Mouse (Mus musculus): Measurements from ENCODE around the gene Syvn1. TPM values are rescaled to one million over a fixed set of nuclear protein-coding genes. Genes with fewer than 3 reads are reported as not detected.

Syvn1 gene
- total and polyA plus RNA-seq, 3 experiments, result 21.3 to 24.2 (median 23.1) TPM

- 8% methylated on average over 20 of the region's 20 CpGs for WGBS
- intact Hi-C loops (cut with DNase I), result loop anchor here (2.0 to 10.0 kb wide), 2 partner anchors 79 to 81 kb away; partner anchors contain the start of genes Pola2 and Snx15
- Histone ChIP-seq H3K4me1 (ENCODE audit: control insufficient read depth, insufficient read depth, low read length) (peaks cover 5% of the 10 kb centered on the region), H3K9ac (ENCODE audit: low read depth, low read length) (peak overlapping the region; percentile 80), H3K27me3 (ENCODE audit: control insufficient read depth, insufficient read depth, low read length) (no peaks in the 10 kb centered on the region), H3K27ac (peak overlapping the region; percentile 99), H3K36me3 (ENCODE audit: control insufficient read depth, insufficient read depth, low read length) (no peaks in the 10 kb centered on the region), H3K79me2 (replicated peaks; ENCODE audit: control insufficient read depth, insufficient read depth, low read length) (peaks cover 3% of the 10 kb centered on the region; the same call in 1 of the 2 replicates), H3K4me3 (peak overlapping the region; percentile 82)
- TF ChIP-seq CTCF (IDR thresholded peaks at IDR 0.05), result peak; percentile 35
- TF ChIP-seq EP300 (IDR thresholded peaks at IDR 0.05; ENCODE audit: insufficient read depth, low read depth, low read length), result no peak; the same call in 1 of the 2 replicates
- no peak for TF ChIP-seq POLR2A (IDR thresholded peaks at IDR 0.05; ENCODE audit: insufficient read depth, low read depth, low read length)
- no peak for DNase-seq
Observed at GRCm38 (mm10) chr19:6045366-6046293, 746 bp upstream of the Syvn1 start.

GRCm38 (mm10) chr19:6047154-6047898 is 950 bp downstream of the Syvn1 start:
- H3K27me3 ChIP-seq (ENCODE audit: control insufficient read depth, insufficient read depth, low read length), result no peaks in the 10 kb centered on the region
- TF ChIP-seq EP300 (IDR thresholded peaks at IDR 0.05; ENCODE audit: insufficient read depth, low read depth, low read length) (no peak), CTCF (IDR thresholded peaks at IDR 0.05) (no peak), POLR2A (IDR thresholded peaks at IDR 0.05; ENCODE audit: insufficient read depth, low read depth, low read length) (no peak)
- H3K9ac ChIP-seq (ENCODE audit: low read depth, low read length), result peak overlapping the region; percentile 91
- no peak for DNase-seq
- peaks cover 5% of the 10 kb centered on the region for H3K4me1 ChIP-seq (ENCODE audit: control insufficient read depth, insufficient read depth, low read length)
- intact Hi-C loops (cut with DNase I), result loop anchor here (10.0 kb wide), 1 partner anchor 77 kb away; the partner anchor contains the start of gene Snx15
- peak overlapping the region; percentile 99 for H3K27ac ChIP-seq
- H3K36me3 ChIP-seq (ENCODE audit: control insufficient read depth, insufficient read depth, low read length), result no peaks in the 10 kb centered on the region
- peak overlapping the region; percentile 82 for H3K4me3 ChIP-seq
- 1% methylated on average over 42 of the region's 44 CpGs for WGBS
- peaks cover 3% of the 10 kb centered on the region; the same call in 1 of the 2 replicates for H3K79me2 ChIP-seq (replicated peaks; ENCODE audit: control insufficient read depth, insufficient read depth, low read length)

- no peak for TF ChIP-seq CTCF (IDR thresholded peaks at IDR 0.05)
- TF ChIP-seq EP300 (IDR thresholded peaks at IDR 0.05; ENCODE audit: insufficient read depth, low read depth, low read length), result no peak
- TF ChIP-seq POLR2A (IDR thresholded peaks at IDR 0.05; ENCODE audit: insufficient read depth, low read depth, low read length), result no peak
Observed at GRCm38 (mm10) chr19:6047899-6048166, 1.5 kb downstream of the Syvn1 start.

GRCm38 (mm10) chr19:6048681-6049410 is 2.5 kb downstream of the Syvn1 start:
- H3K27ac ChIP-seq, result no peak overlapping the region
- 74% methylated on average over 11 of the region's 11 CpGs for WGBS
- H3K9ac ChIP-seq (ENCODE audit: low read depth, low read length), result no peak overlapping the region
- H3K79me2 ChIP-seq (replicated peaks; ENCODE audit: control insufficient read depth, insufficient read depth, low read length), result peaks cover 3% of the 10 kb centered on the region; the same call in 1 of the 2 replicates
- no peak overlapping the region for H3K4me3 ChIP-seq
- no peaks in the 10 kb centered on the region for H3K36me3 ChIP-seq (ENCODE audit: control insufficient read depth, insufficient read depth, low read length)
- H3K27me3 ChIP-seq (ENCODE audit: control insufficient read depth, insufficient read depth, low read length), result no peaks in the 10 kb centered on the region
- DNase-seq, result no peak
- intact Hi-C loops (cut with DNase I), result loop anchor here (10.0 kb wide), 1 partner anchor 76 kb away; the partner anchor contains the start of gene Snx15
- no peak for TF ChIP-seq POLR2A (IDR thresholded peaks at IDR 0.05; ENCODE audit: insufficient read depth, low read depth, low read length)
- TF ChIP-seq EP300 (IDR thresholded peaks at IDR 0.05; ENCODE audit: insufficient read depth, low read depth, low read length), result no peak
- TF ChIP-seq CTCF (IDR thresholded peaks at IDR 0.05), result no peak
- peaks cover 5% of the 10 kb centered on the region for H3K4me1 ChIP-seq (ENCODE audit: control insufficient read depth, insufficient read depth, low read length)

More at GRCm38 (mm10) chr19:6047899-6048166, 1.5 kb downstream of the Syvn1 start:
- Histone ChIP-seq H3K36me3 (ENCODE audit: control insufficient read depth, insufficient read depth, low read length) (no peaks in the 10 kb centered on the region), H3K4me3 (peak overlapping the region; percentile 82), H3K79me2 (replicated peaks; ENCODE audit: control insufficient read depth, insufficient read depth, low read length) (peaks cover 3% of the 10 kb centered on the region; the same call in 1 of the 2 replicates), H3K4me1 (ENCODE audit: control insufficient read depth, insufficient read depth, low read length) (peaks cover 5% of the 10 kb centered on the region), H3K27me3 (ENCODE audit: control insufficient read depth, insufficient read depth, low read length) (no peaks in the 10 kb centered on the region), H3K27ac (no peak overlapping the region; the same call in 1 of the 2 replicates), H3K9ac (ENCODE audit: low read depth, low read length) (peak overlapping the region; percentile 91)
- 82% methylated on average over 8 of the region's 8 CpGs for WGBS
- DNase-seq, result no peak
- intact Hi-C loops (cut with DNase I), result loop anchor here (10.0 kb wide), 1 partner anchor 77 kb away; the partner anchor contains the start of gene Snx15

- intact Hi-C loops (cut with DNase I), result no loop called here
- Histone ChIP-seq H3K36me3 (ENCODE audit: control insufficient read depth, insufficient read depth, low read length) (no peaks in the 10 kb centered on the region; the same call in 1 of the 2 replicates), H3K4me3 (no peak overlapping the region), H3K27ac (no peak overlapping the region), H3K4me1 (ENCODE audit: control insufficient read depth, insufficient read depth, low read length) (peaks cover 2% of the 10 kb centered on the region), H3K9ac (ENCODE audit: low read depth, low read length) (no peak overlapping the region), H3K27me3 (ENCODE audit: control insufficient read depth, insufficient read depth, low read length) (no peaks in the 10 kb centered on the region), H3K79me2 (replicated peaks; ENCODE audit: control insufficient read depth, insufficient read depth, low read length) (peaks cover 1% of the 10 kb centered on the region; the same call in 1 of the 2 replicates)
- no peak for TF ChIP-seq EP300 (IDR thresholded peaks at IDR 0.05; ENCODE audit: insufficient read depth, low read depth, low read length)
- TF ChIP-seq CTCF (IDR thresholded peaks at IDR 0.05), result no peak
- no peak for TF ChIP-seq POLR2A (IDR thresholded peaks at IDR 0.05; ENCODE audit: insufficient read depth, low read depth, low read length)
- DNase-seq, result peak in 1 of 2 experiments; percentile 17
- 78% methylated on average over 7 of the region's 7 CpGs for WGBS
Observed at GRCm38 (mm10) chr19:6052516-6052915, 6.1 kb downstream of the Syvn1 start.

All from heart, adult 2 months (tissue).